Mouse (Mus musculus): ENCODE data around the gene Smap1. TPM values are rescaled to one million over a fixed set of nuclear protein-coding genes. Genes with fewer than 3 reads are reported as not detected.

The Smap1 gene
- polyA plus RNA-seq, 1 experiment from 2014 or later: 51.0 TPM

GRCm38 (mm10) chr1:23899647-23900020 lies 22.5 kb downstream of the Smap1 start:
- H3K27ac ChIP-seq (ENCODE audit: low read depth, low read length): no peak overlapping the region
- no peak overlapping the region for H3K4me3 ChIP-seq (ENCODE audit: low read length)
- no peaks in the 10 kb centered on the region for H3K9me3 ChIP-seq (ENCODE audit: control insufficient read depth, low read length)
- no peaks in the 10 kb centered on the region for H3K27me3 ChIP-seq (ENCODE audit: control insufficient read depth, insufficient read depth, low read length)
- no peaks in the 10 kb centered on the region for H3K36me3 ChIP-seq (ENCODE audit: control insufficient read depth, insufficient read depth, low read length)
- H3K4me1 ChIP-seq (ENCODE audit: control insufficient read depth, insufficient read depth, low read length): no peaks in the 10 kb centered on the region
- WGBS: 94% methylated on average over 5 of the region's 5 CpGs
- no peak for ATAC-seq (ENCODE audit: low FRiP score, low TSS enrichment)
- H3K9ac ChIP-seq (ENCODE audit: low read depth, low read length): no peak overlapping the region
- H3K4me2 ChIP-seq (replicated peaks; ENCODE audit: low read depth, low read length): no peak overlapping the region

GRCm38 (mm10) chr1:23899020-23899646 lies 23.0 kb downstream of the Smap1 start:
- no peaks in the 10 kb centered on the region for H3K27me3 ChIP-seq (ENCODE audit: control insufficient read depth, insufficient read depth, low read length)
- H3K4me3 ChIP-seq (ENCODE audit: low read length): no peak overlapping the region
- no peaks in the 10 kb centered on the region for H3K9me3 ChIP-seq (ENCODE audit: control insufficient read depth, low read length)
- no peak overlapping the region for H3K9ac ChIP-seq (ENCODE audit: low read depth, low read length)
- H3K4me1 ChIP-seq (ENCODE audit: control insufficient read depth, insufficient read depth, low read length): no peaks in the 10 kb centered on the region
- WGBS: 85% methylated on average over 3 of the region's 3 CpGs
- H3K4me2 ChIP-seq (replicated peaks; ENCODE audit: low read depth, low read length): no peak overlapping the region
- no peaks in the 10 kb centered on the region for H3K36me3 ChIP-seq (ENCODE audit: control insufficient read depth, insufficient read depth, low read length)
- no peak overlapping the region for H3K27ac ChIP-seq (ENCODE audit: low read depth, low read length)
- no peak for ATAC-seq (ENCODE audit: low FRiP score, low TSS enrichment)

GRCm38 (mm10) chr1:23892072-23892471 lies 30.0 kb downstream of the Smap1 start:
- Histone ChIP-seq H3K9ac (ENCODE audit: low read depth, low read length) (no peak overlapping the region), H3K4me1 (ENCODE audit: control insufficient read depth, insufficient read depth, low read length) (no peaks in the 10 kb centered on the region), H3K4me3 (ENCODE audit: low read length) (no peak overlapping the region), H3K4me2 (replicated peaks; ENCODE audit: low read depth, low read length) (no peak overlapping the region), H3K27me3 (ENCODE audit: control insufficient read depth, insufficient read depth, low read length) (no peaks in the 10 kb centered on the region), H3K9me3 (ENCODE audit: control insufficient read depth, low read length) (no peaks in the 10 kb centered on the region), H3K36me3 (ENCODE audit: control insufficient read depth, insufficient read depth, low read length) (no peaks in the 10 kb centered on the region; the same call in 1 of the 2 replicates), H3K27ac (ENCODE audit: low read depth, low read length) (no peak overlapping the region)
- 73% methylated on average over 1 of the region's 1 CpGs for WGBS
- no peak for ATAC-seq (ENCODE audit: low FRiP score, low TSS enrichment)

GRCm38 (mm10) chr1:23884914-23885313 lies 37.2 kb downstream of the Smap1 start:
- Histone ChIP-seq H3K27ac (ENCODE audit: low read depth, low read length) (no peak overlapping the region), H3K27me3 (ENCODE audit: control insufficient read depth, insufficient read depth, low read length) (no peaks in the 10 kb centered on the region), H3K4me2 (replicated peaks; ENCODE audit: low read depth, low read length) (no peak overlapping the region), H3K9ac (ENCODE audit: low read depth, low read length) (no peak overlapping the region), H3K36me3 (ENCODE audit: control insufficient read depth, insufficient read depth, low read length) (no peaks in the 10 kb centered on the region), H3K4me3 (ENCODE audit: low read length) (no peak overlapping the region), H3K4me1 (ENCODE audit: control insufficient read depth, insufficient read depth, low read length) (no peaks in the 10 kb centered on the region), H3K9me3 (ENCODE audit: control insufficient read depth, low read length) (no peaks in the 10 kb centered on the region)
- no peak for ATAC-seq (ENCODE audit: low FRiP score, low TSS enrichment)
- WGBS: 96% methylated on average over 7 of the region's 7 CpGs

GRCm38 (mm10) chr1:23884087-23884668 lies 37.9 kb downstream of the Smap1 start:
- H3K4me1 ChIP-seq (ENCODE audit: control insufficient read depth, insufficient read depth, low read length): no peaks in the 10 kb centered on the region
- WGBS: 88% methylated on average over 2 of the region's 2 CpGs

GRCm38 (mm10) chr1:23882681-23883080 lies 39.4 kb downstream of the Smap1 start:
- 93% methylated on average over 1 of the region's 1 CpGs for WGBS
- H3K4me3 ChIP-seq (ENCODE audit: low read length): no peak overlapping the region
- H3K27me3 ChIP-seq (ENCODE audit: control insufficient read depth, insufficient read depth, low read length): no peaks in the 10 kb centered on the region
- no peak overlapping the region for H3K4me2 ChIP-seq (replicated peaks; ENCODE audit: low read depth, low read length)
- no peaks in the 10 kb centered on the region for H3K9me3 ChIP-seq (ENCODE audit: control insufficient read depth, low read length)
- no peak for ATAC-seq (ENCODE audit: low FRiP score, low TSS enrichment)
- no peaks in the 10 kb centered on the region for H3K36me3 ChIP-seq (ENCODE audit: control insufficient read depth, insufficient read depth, low read length)
- no peak overlapping the region for H3K27ac ChIP-seq (ENCODE audit: low read depth, low read length)
- H3K9ac ChIP-seq (ENCODE audit: low read depth, low read length): no peak overlapping the region
- H3K4me1 ChIP-seq (ENCODE audit: control insufficient read depth, insufficient read depth, low read length): no peaks in the 10 kb centered on the region

More at GRCm38 (mm10) chr1:23884087-23884668, 37.9 kb downstream of the Smap1 start:
- H3K27me3 ChIP-seq (ENCODE audit: control insufficient read depth, insufficient read depth, low read length): no peaks in the 10 kb centered on the region
- no peaks in the 10 kb centered on the region for H3K36me3 ChIP-seq (ENCODE audit: control insufficient read depth, insufficient read depth, low read length)
- H3K27ac ChIP-seq (ENCODE audit: low read depth, low read length): no peak overlapping the region
- no peaks in the 10 kb centered on the region for H3K9me3 ChIP-seq (ENCODE audit: control insufficient read depth, low read length)
- no peak overlapping the region for H3K4me3 ChIP-seq (ENCODE audit: low read length)
- no peak for ATAC-seq (ENCODE audit: low FRiP score, low TSS enrichment)
- no peak overlapping the region for H3K4me2 ChIP-seq (replicated peaks; ENCODE audit: low read depth, low read length)
- no peak overlapping the region for H3K9ac ChIP-seq (ENCODE audit: low read depth, low read length)

- no peak overlapping the region for H3K27ac ChIP-seq (ENCODE audit: low read depth, low read length)
- H3K4me2 ChIP-seq (replicated peaks; ENCODE audit: low read depth, low read length): no peak overlapping the region
- H3K4me3 ChIP-seq (ENCODE audit: low read length): no peak overlapping the region
- H3K27me3 ChIP-seq (ENCODE audit: control insufficient read depth, insufficient read depth, low read length): no peaks in the 10 kb centered on the region
- H3K9ac ChIP-seq (ENCODE audit: low read depth, low read length): no peak overlapping the region
- H3K4me1 ChIP-seq (ENCODE audit: control insufficient read depth, insufficient read depth, low read length): no peaks in the 10 kb centered on the region
- WGBS: 93% methylated on average over 1 of the region's 1 CpGs
- ATAC-seq (ENCODE audit: low FRiP score, low TSS enrichment): no peak
- H3K36me3 ChIP-seq (ENCODE audit: control insufficient read depth, insufficient read depth, low read length): peaks cover 3% of the 10 kb centered on the region; the same call in 1 of the 2 replicates
- no peaks in the 10 kb centered on the region for H3K9me3 ChIP-seq (ENCODE audit: control insufficient read depth, low read length)
These were observed 49.9 kb downstream of the Smap1 start for GRCm38 (mm10) chr1:23872194-23872593.

GRCm38 (mm10) chr1:23867350-23867862 lies 54.7 kb downstream of the Smap1 start:
- Histone ChIP-seq H3K9me3 (ENCODE audit: control insufficient read depth, low read length) (no peaks in the 10 kb centered on the region), H3K4me2 (replicated peaks; ENCODE audit: low read depth, low read length) (no peak overlapping the region), H3K9ac (ENCODE audit: low read depth, low read length) (no peak overlapping the region), H3K4me3 (ENCODE audit: low read length) (no peak overlapping the region), H3K36me3 (ENCODE audit: control insufficient read depth, insufficient read depth, low read length) (peaks cover 3% of the 10 kb centered on the region; the same call in 1 of the 2 replicates), H3K27me3 (ENCODE audit: control insufficient read depth, insufficient read depth, low read length) (no peaks in the 10 kb centered on the region), H3K27ac (ENCODE audit: low read depth, low read length) (no peak overlapping the region), H3K4me1 (ENCODE audit: control insufficient read depth, insufficient read depth, low read length) (no peaks in the 10 kb centered on the region)
- 71% methylated on average over 2 of the region's 2 CpGs for WGBS
- ATAC-seq (ENCODE audit: low FRiP score, low TSS enrichment): no peak

- WGBS: 95% methylated on average over 7 of the region's 7 CpGs
- no peak for ATAC-seq (ENCODE audit: low FRiP score, low TSS enrichment)
These were observed 56.6 kb downstream of the Smap1 start for GRCm38 (mm10) chr1:23865566-23865965.

More at GRCm38 (mm10) chr1:23865566-23865965, 56.6 kb downstream of the Smap1 start:
- no peaks in the 10 kb centered on the region for H3K4me1 ChIP-seq (ENCODE audit: control insufficient read depth, insufficient read depth, low read length)
- H3K27ac ChIP-seq (ENCODE audit: low read depth, low read length): no peak overlapping the region
- H3K9ac ChIP-seq (ENCODE audit: low read depth, low read length): no peak overlapping the region
- no peak overlapping the region for H3K4me2 ChIP-seq (replicated peaks; ENCODE audit: low read depth, low read length)
- H3K27me3 ChIP-seq (ENCODE audit: control insufficient read depth, insufficient read depth, low read length): no peaks in the 10 kb centered on the region
- H3K36me3 ChIP-seq (ENCODE audit: control insufficient read depth, insufficient read depth, low read length): 0 out of 2 replicates have a peak, but pooled peaks cover 3% of the 10 kb centered on the region
- no peaks in the 10 kb centered on the region for H3K9me3 ChIP-seq (ENCODE audit: control insufficient read depth, low read length)
- no peak overlapping the region for H3K4me3 ChIP-seq (ENCODE audit: low read length)

All from kidney, embryonic 14.5 days (tissue).